In genomic region chr9:87369059-87369458, GRCm38 (mm10) we compare ENCODE assay signal across 20 mouse cellular contexts.
A peak's percentile ranks its signal among the peaks of the same experiment; 100 is the strongest.
DNase-seq lines count a peak whose midpoint lies in the region.
"Had no signal": no experiment of that assay in that cellular context is flagged by ENCODE, and none has a peak within 500 bp of the region (broad histone marks: within the 10 kb centered on the region; RNA-seq: fewer than 3 reads in every experiment).

No protein-coding gene starts in this region.

- peak; percentile 7 for DNase-seq in R1 (ENCODE audit: low read depth, low spot score)
- DNase-seq in embryo, embryonic 10.5 days (ENCODE audit: low spot score): peak; percentile 57
- peak; percentile 55 for DNase-seq in limb, embryonic 10.5 days (ENCODE audit: low spot score)
- DNase-seq in mesoderm, embryonic 11.5 days (ENCODE audit: low read depth, low spot score): peak; percentile 56
- no peak for DNase-seq in heart, postnatal 14 days
- DNase-seq in cerebellum, postnatal 10 days: no peak
- no peak for DNase-seq in hindbrain, embryonic 10.5 days (ENCODE audit: low spot score)
- DNase-seq: adrenal gland, postnatal 14 days; cerebellum, adult 11-12 months; cerebellum, adult 9-10 months; cerebellum, postnatal 36 days; gastrocnemius, postnatal 14 days; heart, adult 11 months; heart, postnatal 4 days had no signal

- peaks cover 4% of the 10 kb centered on the region; the same call in 1 of the 2 replicates for H3K27me3 ChIP-seq in limb, embryonic 10.5 days (ENCODE audit: low read depth, poor library complexity, severe bottlenecking)
- no peaks in the 10 kb centered on the region for H3K27me3 ChIP-seq in hindbrain, embryonic 10.5 days (ENCODE audit: insufficient read depth, poor library complexity, severe bottlenecking)
- H3K27me3 ChIP-seq: forebrain, embryonic 12.5 days; heart, embryonic 13.5 days; intestine, embryonic 15.5 days had no signal

- 27% methylated on average over 4 of the region's 4 CpGs for WGBS in limb, embryonic 10.5 days
- WGBS in hindbrain, embryonic 10.5 days: 61% methylated on average over 4 of the region's 4 CpGs

- no peaks in the 10 kb centered on the region for H3K36me3 ChIP-seq in limb, embryonic 10.5 days
- H3K36me3 ChIP-seq in hindbrain, embryonic 10.5 days: no peaks in the 10 kb centered on the region
- H3K36me3 ChIP-seq: embryonic facial prominence, embryonic 13.5 days; forebrain, embryonic 12.5 days; G1E; heart, embryonic 13.5 days; intestine, embryonic 15.5 days had no signal

- H3K9me3 ChIP-seq in limb, embryonic 10.5 days (replicated peaks): no peaks in the 10 kb centered on the region
- no peaks in the 10 kb centered on the region for H3K9me3 ChIP-seq in hindbrain, embryonic 10.5 days
- H3K9me3 ChIP-seq: embryonic facial prominence, embryonic 13.5 days; forebrain, embryonic 12.5 days; G1E; heart, embryonic 13.5 days; intestine, embryonic 15.5 days had no signal

- peaks cover 61% of the 10 kb centered on the region for H3K4me1 ChIP-seq in limb, embryonic 10.5 days
- H3K4me1 ChIP-seq in hindbrain, embryonic 10.5 days (replicated peaks): peaks cover 3% of the 10 kb centered on the region; the same call in 1 of the 2 replicates
- H3K4me1 ChIP-seq: forebrain, embryonic 12.5 days; heart, embryonic 13.5 days; intestine, embryonic 15.5 days had no signal

- no peak overlapping the region for H3K4me3 ChIP-seq in limb, embryonic 10.5 days
- no peak overlapping the region for H3K4me3 ChIP-seq in hindbrain, embryonic 10.5 days
- H3K4me3 ChIP-seq: embryonic facial prominence, embryonic 13.5 days; forebrain, embryonic 12.5 days; heart, embryonic 13.5 days; intestine, embryonic 15.5 days had no signal

- intact Hi-C loops in heart, postnatal 14 days (cut with DNase I): no loop called here

- H3K27ac ChIP-seq in limb, embryonic 10.5 days: peak overlapping the region; percentile 51
- H3K27ac ChIP-seq in hindbrain, embryonic 10.5 days: no peak overlapping the region
- H3K27ac ChIP-seq: embryonic facial prominence, embryonic 13.5 days; forebrain, embryonic 12.5 days; heart, embryonic 13.5 days; hindbrain, embryonic 14.5 days; intestine, embryonic 15.5 days had no signal

Comparison
In these comparisons a context has a peak if more than half of its experiments do, and no peak if none do; other contexts are left out.
1. DNase-seq: peak in R1 (single experiment), embryo, embryonic 10.5 days (single experiment), limb, embryonic 10.5 days (single experiment) and mesoderm, embryonic 11.5 days (single experiment); none in heart, postnatal 14 days (0 of 2), cerebellum, postnatal 10 days (0 of 2) and hindbrain, embryonic 10.5 days (single experiment).